Comparison of ENCODE assay signal across 8 mouse cellular contexts in genomic region chr10:34316571-34317216, GRCm38 (mm10). TPM values are rescaled to one million over a fixed set of nuclear protein-coding genes. Genes with fewer than 3 reads are reported as not detected.
DNase-seq lines count a peak whose midpoint lies in the region; ATAC-seq and TF ChIP-seq lines count a peak whose summit lies in the region.

No protein-coding gene starts in this region.

- peak overlapping the region; percentile 92 for H3K27ac ChIP-seq in hindbrain, embryonic 14.5 days
- peak overlapping the region; percentile 79 for H3K27ac ChIP-seq in limb, embryonic 10.5 days
- H3K27ac ChIP-seq in olfactory bulb, adult 2 months (ENCODE audit: insufficient read depth, low read depth, low read length), result peak overlapping the region; percentile 38; the same call in 1 of the 2 replicates

- no peaks in the 10 kb centered on the region for H3K27me3 ChIP-seq in G1E (ENCODE audit: insufficient read depth, low read length)
- no peaks in the 10 kb centered on the region for H3K27me3 ChIP-seq in hindbrain, embryonic 14.5 days (ENCODE audit: control insufficient read depth, insufficient read depth, low read length)
- no peaks in the 10 kb centered on the region for H3K27me3 ChIP-seq in limb, embryonic 10.5 days (ENCODE audit: low read depth, poor library complexity, severe bottlenecking)

- peak; percentile 4; the same call in 1 of the 2 replicates for ATAC-seq in G1E (ENCODE audit: extremely low read depth, insufficient number of reproducible peaks, low FRiP score, poor library complexity, severe bottlenecking)
- peak; percentile 92 for ATAC-seq in hindbrain, embryonic 14.5 days (ENCODE audit: low FRiP score)

- no peak overlapping the region for H3K4me3 ChIP-seq in G1E (ENCODE audit: low read depth, low read length)
- peak overlapping the region; percentile 25 for H3K4me3 ChIP-seq in hindbrain, embryonic 14.5 days (replicated peaks; ENCODE audit: low read length)
- peak overlapping the region; percentile 22; the same call in 1 of the 2 replicates for H3K4me3 ChIP-seq in limb, embryonic 10.5 days
- H3K4me3 ChIP-seq in olfactory bulb, adult 2 months (ENCODE audit: insufficient read depth, low read depth, low read length), result peak overlapping the region; percentile 31

- TF ChIP-seq CTCF in G1E (IDR thresholded peaks at IDR 0.05; ENCODE audit: low read depth, low read length), result no peak
- no peak for TF ChIP-seq CTCF in olfactory bulb, adult 2 months (IDR thresholded peaks at IDR 0.05; ENCODE audit: insufficient read depth, low read depth, low read length)

- H3K36me3 ChIP-seq in G1E (replicated peaks), result peaks cover 66% of the 10 kb centered on the region
- no peaks in the 10 kb centered on the region for H3K36me3 ChIP-seq in hindbrain, embryonic 14.5 days (replicated peaks; ENCODE audit: control insufficient read depth, insufficient read depth)
- H3K36me3 ChIP-seq in limb, embryonic 10.5 days, result no peaks in the 10 kb centered on the region

- H3K4me2 ChIP-seq in hindbrain, embryonic 14.5 days (replicated peaks), result peak overlapping the region; percentile 45

- H3K9ac ChIP-seq in hindbrain, embryonic 14.5 days, result peak overlapping the region; percentile 41

- no peaks in the 10 kb centered on the region for H3K9me3 ChIP-seq in G1E (replicated peaks)
- H3K9me3 ChIP-seq in hindbrain, embryonic 14.5 days (ENCODE audit: control insufficient read depth, low read length), result no peaks in the 10 kb centered on the region
- no peaks in the 10 kb centered on the region for H3K9me3 ChIP-seq in limb, embryonic 10.5 days (replicated peaks)

- 0 out of 2 replicates have a peak, but pooled peaks cover 3% of the 10 kb centered on the region for H3K4me1 ChIP-seq in G1E (ENCODE audit: insufficient read depth, low read depth, low read length)
- peaks cover 26% of the 10 kb centered on the region for H3K4me1 ChIP-seq in hindbrain, embryonic 14.5 days (replicated peaks; ENCODE audit: control insufficient read depth, insufficient read depth, low read length)
- peaks cover 36% of the 10 kb centered on the region for H3K4me1 ChIP-seq in limb, embryonic 10.5 days
- H3K4me1 ChIP-seq in olfactory bulb, adult 2 months (ENCODE audit: control insufficient read depth, insufficient read depth, low read length), result peaks cover 4% of the 10 kb centered on the region; the same call in 1 of the 2 replicates

- no peak for TF ChIP-seq POLR2A in olfactory bulb, adult 2 months (IDR thresholded peaks at IDR 0.05; ENCODE audit: insufficient read depth, low read depth, low read length)

- DNase-seq in adrenal gland, adult 8-10 months, result peak; percentile 7
- DNase-seq in adrenal gland, postnatal 4 days (ENCODE audit: low spot score in 2 of 2), result no peak
- no peak for DNase-seq in G1E (ENCODE audit: low spot score)
- DNase-seq in embryo, embryonic 11.5 days (ENCODE audit: low read depth, low spot score), result peak; percentile 45
- peak; percentile 74 for DNase-seq in hindbrain, embryonic 14.5 days (ENCODE audit: low spot score)
- peak; percentile 42 for DNase-seq in limb, embryonic 10.5 days (ENCODE audit: low spot score)
- no peak for DNase-seq in T-cell, adult 2 months (ENCODE audit: low spot score)

- WGBS in hindbrain, embryonic 14.5 days, result under 1% methylated on average over 3 of the region's 3 CpGs
- WGBS in limb, embryonic 10.5 days, result 3% methylated on average over 3 of the region's 3 CpGs
- WGBS in olfactory bulb, adult 2 months, result 2% methylated on average over 3 of the region's 3 CpGs

RNA-seq across cellular contexts. Expression of gene Tspyl4, which starts 19.5 kb away (rescaled TPM):
- total RNA-seq in adrenal gland, adult 8-10 months (2022), result 10 to 100 TPM; 20.5 to 34.6 (median 26.4) TPM
- total RNA-seq in adrenal gland, postnatal 4 days (2021), result 10 to 100 TPM; 24.7 to 29.1 TPM
- total RNA-seq in G1E (2014; fragmentation: Nextera tagmentation) (0.53 and 0.60 TPM in 2 replicates), G1E (2017) (0.82 and 1.5 TPM in 2 replicates)
- polyA plus RNA-seq in G1E (2012), result 0.14 TPM in 2 replicates
- polyA plus RNA-seq in hindbrain, embryonic 14.5 days (2014; fragmentation: Nextera tagmentation; extraction: Ambion mirVana), result 167 and 184 TPM in 2 replicates
- 14.9 and 22.9 TPM in 2 replicates for polyA plus RNA-seq in limb, embryonic 10.5 days (2016; fragmentation: Nextera tagmentation; extraction: Ambion mirVana)
- 276 TPM in 1 of 2 replicates, not detected in the other for polyA plus RNA-seq in olfactory bulb, adult 2 months (2012; ENCODE audit: insufficient read depth, insufficient read length, low replicate concordance, missing spikeins)

RNA-seq across cellular contexts. Expression of gene Tspyl1, which starts 34.7 kb away (rescaled TPM):
- total RNA-seq in adrenal gland, adult 8-10 months (2022), result 10 to 100 TPM; 65.5 to 80.9 (median 76.2) TPM
- 10 to 100 TPM; 61.4 to 65.3 TPM for total RNA-seq in adrenal gland, postnatal 4 days (2021)
- 37.0 and 41.1 TPM in 2 replicates for total RNA-seq in G1E (2014; fragmentation: Nextera tagmentation)
- total RNA-seq in G1E (2017), result 40.9 and 43.5 TPM in 2 replicates
- 19.6 and 20.6 TPM in 2 replicates for polyA plus RNA-seq in G1E (2012)
- polyA plus RNA-seq in hindbrain, embryonic 14.5 days (2014; fragmentation: Nextera tagmentation; extraction: Ambion mirVana), result 103 and 116 TPM in 2 replicates
- polyA plus RNA-seq in limb, embryonic 10.5 days (2016; fragmentation: Nextera tagmentation; extraction: Ambion mirVana), result 57.7 and 69.3 TPM in 2 replicates
- not detected in 2 replicates for polyA plus RNA-seq in olfactory bulb, adult 2 months (2012; ENCODE audit: insufficient read depth, insufficient read length, low replicate concordance, missing spikeins)

Comparison
In these comparisons a context has a peak if more than half of its experiments do, and no peak if none do; other contexts are left out.
1. DNase-seq: peak in adrenal gland, adult 8-10 months (single experiment), embryo, embryonic 11.5 days (single experiment), hindbrain, embryonic 14.5 days (single experiment) and limb, embryonic 10.5 days (single experiment); none in adrenal gland, postnatal 4 days (0 of 2), G1E (single experiment) and T-cell, adult 2 months (single experiment).
2. H3K27ac ChIP-seq: peak in every context shown above with its lines; median percentile 92 in hindbrain, embryonic 14.5 days; 79 in limb, embryonic 10.5 days; 38 in olfactory bulb, adult 2 months.
3. RNA of gene Tspyl4, which starts 19.5 kb away (polyA plus RNA-seq): 167 to 184 TPM in hindbrain, embryonic 14.5 days, 276 TPM in olfactory bulb, adult 2 months and 14.9 to 22.9 TPM in limb, embryonic 10.5 days; 0.14 TPM in G1E; every median in the first group is over 10 times any median in the second.